Mouse (Mus musculus) heart, embryonic 10.5 days (tissue): ENCODE data around the gene Gm20388. TPM values are rescaled to one million over a fixed set of nuclear protein-coding genes. Genes with fewer than 3 reads are reported as not detected.
A peak's percentile ranks its signal among the peaks of the same experiment; 100 is the strongest.
"Not testable (repeated sequence)": the region's sequence is repeated elsewhere in the genome, so short reads cannot be mapped to it uniquely, and the experiment has no call there.

Source experiments
- DNase-seq: peaks from one replicate; pipeline ENCODE4 v3.0.0-alpha.2; 2017; ENCODE audit warnings: low spot score
- H3K27ac ChIP-seq: fragments of 300-500 bp; sonication (generic); 2 replicates; pipeline ENCODE4 v1.5.1; 2016; ENCODE audit warnings: mild to moderate bottlenecking
- H3K27me3 ChIP-seq: fragments of 300-500 bp; sonication (generic); 2 replicates; pipeline ENCODE4 v1.6.1; 2016; ENCODE audit warnings: mild to moderate bottlenecking; ENCODE audit not compliant: poor library complexity, insufficient read depth, severe bottlenecking
- H3K36me3 ChIP-seq: fragments of 300-500 bp; sonication (generic); 2 replicates; pipeline ENCODE4 v1.6.1; 2016; ENCODE audit warnings: mild to moderate bottlenecking, moderate library complexity
- H3K4me1 ChIP-seq: fragments of 300-500 bp; sonication (generic); 2 replicates; pipeline ENCODE4 v1.6.1; 2016; ENCODE audit warnings: mild to moderate bottlenecking
- H3K4me3 ChIP-seq: fragments of 300-500 bp; sonication (generic); 2 replicates; pipeline ENCODE4 v1.5.1; 2016; ENCODE audit warnings: mild to moderate bottlenecking, moderate library complexity
- H3K9me3 ChIP-seq: fragments of 300-500 bp; sonication (generic); 2 replicates; pipeline ENCODE4 v1.6.1; 2016; ENCODE audit warnings: mild to moderate bottlenecking, moderate library complexity
- WGBS: fragments of 180-500 bp; shearing (Covaris S2); methylation state at CpG from one replicate; pipeline ENCODE4 v1.1.7; 2016; 5-methylcytosine and 5-hydroxymethylcytosine counted together
- polyA plus RNA-seq: library from polyadenylated mRNA; unstranded; fragments of >200 nt; fragmentation: Nextera tagmentation; extraction: Ambion mirVana; gene quantifications from 2 replicates; pipeline ENCODE4 v1.2.1, GENCODE M21; 2016

Gm20388 gene
- polyA plus RNA-seq, 1 experiment from 2014 or later = 4.5 TPM

GRCm38 (mm10) chr8:123422056-123422780, 3511.6 kb downstream of the Gm20388 start:
- no peak for DNase-seq
- H3K27me3 ChIP-seq = peaks cover 16% of the 10 kb centered on the region; the same call in 1 of the 2 replicates

GRCm38 (mm10) chr8:123422781-123423159, 3512.1 kb downstream of the Gm20388 start:
- Histone ChIP-seq H3K9me3 (peaks cover 13% of the 10 kb centered on the region), H3K4me1 (0 out of 2 replicates have a peak, but pooled peaks cover 8% of the 10 kb centered on the region), H3K36me3 (no peaks in the 10 kb centered on the region), H3K27ac (no peak overlapping the region), H3K4me3 (no peak overlapping the region), H3K27me3 (peaks cover 16% of the 10 kb centered on the region; the same call in 1 of the 2 replicates)
- 11% methylated on average over 3 of the region's 3 CpGs for WGBS
- no peak for DNase-seq

More at GRCm38 (mm10) chr8:123422056-123422780, 3511.6 kb downstream of the Gm20388 start:
- H3K9me3 ChIP-seq = peaks cover 7% of the 10 kb centered on the region
- no peaks in the 10 kb centered on the region for H3K36me3 ChIP-seq
- H3K27ac ChIP-seq = 0 out of 2 replicates have a peak overlapping the region, but pooled peaks have one; percentile 13
- H3K4me1 ChIP-seq = 0 out of 2 replicates have a peak, but pooled peaks cover 8% of the 10 kb centered on the region
- peak overlapping the region; percentile 50 for H3K4me3 ChIP-seq
- WGBS = 7% methylated on average over 17 of the region's 17 CpGs

DNA sequence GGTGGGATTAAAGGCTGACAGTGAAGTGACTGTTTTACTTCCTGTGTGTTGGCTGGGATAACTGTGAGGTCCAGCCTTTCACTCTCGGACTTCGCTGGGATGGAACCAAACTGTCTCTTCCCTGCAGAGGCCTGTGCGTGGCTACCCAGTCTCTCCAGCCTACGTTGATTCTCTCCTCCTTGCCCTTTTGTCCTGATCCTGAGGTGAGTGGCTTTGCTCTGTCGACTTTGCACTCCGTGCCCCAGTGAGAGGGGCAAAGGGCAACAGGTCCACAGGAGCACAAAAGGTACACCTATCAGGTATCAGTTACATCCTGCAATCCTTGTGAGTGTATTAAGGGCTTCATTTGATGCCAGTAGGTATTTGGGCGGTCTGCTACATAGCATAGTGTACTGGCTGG, 3512.8 kb downstream of the Gm20388 start, which contains the start of gene Def8:
Def8 (plus strand) TSS at position 87 of the 400 bp plus-strand sequence.
- 0 out of 2 replicates have a peak within 1 kb of the TSS, but pooled peaks have one; percentile 13 for H3K27ac ChIP-seq
- no peak for DNase-seq
- H3K36me3 ChIP-seq = no peaks in the 10 kb centered on the region
- 0 out of 2 replicates have a peak, but pooled peaks cover 8% of the 10 kb centered on the region for H3K4me1 ChIP-seq
- peaks cover 16% of the 10 kb centered on the region; the same call in 1 of the 2 replicates for H3K27me3 ChIP-seq
- H3K9me3 ChIP-seq = peaks cover 19% of the 10 kb centered on the region
- 75% methylated on average over 7 of the region's 7 CpGs for WGBS
- peak within 1 kb of the TSS; percentile 50 for H3K4me3 ChIP-seq

GRCm38 (mm10) chr8:123426511-123427509, 3516.2 kb downstream of the Gm20388 start:
- no peak overlapping the region for H3K27ac ChIP-seq
- no peaks in the 10 kb centered on the region for H3K27me3 ChIP-seq
- 0 out of 2 replicates have a peak, but pooled peaks cover 8% of the 10 kb centered on the region for H3K4me1 ChIP-seq
- peaks cover 37% of the 10 kb centered on the region for H3K9me3 ChIP-seq
- H3K36me3 ChIP-seq = no peaks in the 10 kb centered on the region
- DNase-seq = no peak
- no peak overlapping the region for H3K4me3 ChIP-seq
- WGBS = 93% methylated on average over 27 of the region's 27 CpGs

DNA sequence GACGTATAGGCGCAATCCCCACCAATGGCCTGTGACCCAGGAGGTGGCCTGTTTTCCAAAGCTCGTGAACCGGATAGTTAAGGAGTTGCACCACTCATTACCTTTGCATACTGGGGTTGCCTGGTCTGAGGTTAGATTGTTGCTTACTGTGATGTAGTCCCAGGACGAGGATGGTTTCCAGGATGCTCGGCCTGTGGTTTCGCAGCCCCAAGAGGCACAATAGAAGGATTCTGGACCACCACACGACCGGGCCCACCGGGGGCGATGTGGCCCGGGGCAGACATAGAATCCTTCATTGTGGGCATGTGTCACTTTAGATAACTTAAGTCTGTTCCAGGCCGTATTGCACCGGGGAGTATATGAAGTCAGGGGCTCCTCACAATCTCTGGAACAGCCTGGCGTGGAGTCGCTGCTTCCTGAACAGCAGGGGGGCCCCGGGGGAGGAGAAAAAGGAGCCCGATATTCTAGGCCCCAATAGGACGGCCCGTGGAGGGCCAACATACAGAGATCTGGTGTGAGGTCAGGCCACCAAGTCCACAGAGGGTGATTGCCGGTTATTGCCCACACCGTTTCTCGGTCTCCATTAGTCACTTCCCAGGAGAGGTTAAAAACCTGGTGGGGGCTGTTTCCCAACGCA, 3517.1 kb downstream of the Gm20388 start:
- Histone ChIP-seq H3K27me3 (no peaks in the 10 kb centered on the region), H3K9me3 (peaks cover 45% of the 10 kb centered on the region), H3K36me3 (no peaks in the 10 kb centered on the region), H3K4me3 (no peak overlapping the region), H3K27ac (no peak overlapping the region), H3K4me1 (no peaks in the 10 kb centered on the region)
- no peak for DNase-seq
- WGBS = 93% methylated on average over 24 of the region's 24 CpGs

DNA sequence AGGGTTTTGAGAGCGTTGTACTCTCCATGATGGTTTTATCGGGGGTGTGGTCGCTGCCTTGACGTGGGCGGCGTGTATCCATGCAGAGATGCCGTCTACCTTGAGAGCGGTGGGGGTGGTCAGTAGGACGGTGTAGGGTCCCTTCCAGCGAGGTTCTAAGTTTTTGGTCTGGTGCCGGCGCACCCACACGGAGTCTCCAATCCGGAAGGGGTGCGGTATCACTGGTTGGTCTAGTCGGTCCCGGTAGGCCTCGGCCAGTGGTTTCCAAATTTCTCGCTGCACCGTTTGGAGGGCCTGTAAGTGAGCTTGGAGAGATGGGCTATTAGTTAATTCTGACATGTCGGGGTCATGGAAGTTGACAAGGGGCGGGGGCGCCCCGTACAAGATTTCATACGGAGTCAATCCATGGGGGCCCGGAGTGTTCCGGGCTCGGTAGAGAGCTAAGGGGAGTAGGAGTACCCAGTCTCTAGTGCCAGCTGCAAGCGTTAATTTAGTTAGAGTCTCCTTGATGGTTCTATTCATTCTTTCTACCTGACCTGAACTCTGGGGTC, 3517.8 kb downstream of the Gm20388 start:
- Histone ChIP-seq H3K27me3 (no peaks in the 10 kb centered on the region), H3K4me1 (no peaks in the 10 kb centered on the region), H3K9me3 (peaks cover 49% of the 10 kb centered on the region), H3K4me3 (no peak overlapping the region), H3K36me3 (no peaks in the 10 kb centered on the region), H3K27ac (no peak overlapping the region)
- DNase-seq = no peak
- WGBS = 96% methylated on average over 29 of the region's 29 CpGs

DNA sequence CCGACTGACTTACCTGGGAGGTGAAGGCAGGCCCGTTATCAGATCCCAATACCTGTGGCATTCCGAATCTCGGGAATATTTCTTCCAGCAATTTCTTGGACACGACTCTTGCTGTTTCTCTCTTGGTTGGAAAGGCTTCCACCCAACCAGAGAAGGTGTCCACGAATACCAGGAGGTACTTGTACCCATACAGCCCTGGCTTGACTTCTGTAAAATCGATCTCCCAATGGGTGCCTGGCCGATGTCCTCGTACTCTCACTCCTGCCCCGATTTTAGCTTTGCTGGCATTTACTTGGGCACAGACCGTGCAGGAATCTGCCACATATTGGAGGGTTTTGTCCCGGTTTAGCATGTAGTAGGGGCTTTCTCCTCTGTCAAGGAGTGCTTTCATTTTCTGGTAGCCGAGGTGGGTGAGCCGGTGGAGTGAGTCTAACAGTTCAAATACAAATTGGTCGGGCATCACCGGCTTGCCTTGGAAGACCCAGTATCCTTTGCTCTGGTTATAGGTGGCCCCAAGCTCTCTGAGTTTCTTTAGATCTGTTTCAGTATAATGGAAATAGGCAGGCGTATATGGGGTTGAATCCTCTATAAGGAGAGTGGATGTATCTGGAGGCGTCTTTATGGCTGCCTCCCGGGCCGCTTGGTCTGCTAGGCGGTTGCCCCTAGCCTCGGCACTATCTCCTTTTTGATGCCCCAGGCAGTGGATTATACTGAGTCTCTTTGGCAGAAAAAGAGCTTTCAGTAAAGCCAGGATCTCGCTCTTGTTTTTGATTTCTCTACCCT, 3518.5 kb downstream of the Gm20388 start:
- WGBS = 92% methylated on average over 23 of the region's 23 CpGs
- Histone ChIP-seq H3K27me3 (no peaks in the 10 kb centered on the region), H3K36me3 (no peaks in the 10 kb centered on the region), H3K9me3 (peaks cover 52% of the 10 kb centered on the region), H3K4me3 (no peak overlapping the region), H3K4me1 (no peaks in the 10 kb centered on the region), H3K27ac (no peak overlapping the region)
- DNase-seq = no peak

GRCm38 (mm10) chr8:123429722-123430013, 3519.0 kb downstream of the Gm20388 start:
- not testable (repeated sequence) for H3K36me3 ChIP-seq, H3K27me3 ChIP-seq, DNase-seq, H3K4me1 ChIP-seq, H3K27ac ChIP-seq, H3K4me3 ChIP-seq
- 91% methylated on average over 15 of the region's 15 CpGs for WGBS
- H3K9me3 ChIP-seq = peaks cover 52% of the 10 kb centered on the region

- not testable (repeated sequence) for H3K36me3 ChIP-seq, H3K4me1 ChIP-seq, H3K4me3 ChIP-seq, DNase-seq, H3K27me3 ChIP-seq, H3K27ac ChIP-seq
- peaks cover 55% of the 10 kb centered on the region for H3K9me3 ChIP-seq
- WGBS = 87% methylated on average over 8 of the region's 8 CpGs
Measured at GRCm38 (mm10) chr8:123430936-123431335, 3520.3 kb downstream of the Gm20388 start.

DNA sequence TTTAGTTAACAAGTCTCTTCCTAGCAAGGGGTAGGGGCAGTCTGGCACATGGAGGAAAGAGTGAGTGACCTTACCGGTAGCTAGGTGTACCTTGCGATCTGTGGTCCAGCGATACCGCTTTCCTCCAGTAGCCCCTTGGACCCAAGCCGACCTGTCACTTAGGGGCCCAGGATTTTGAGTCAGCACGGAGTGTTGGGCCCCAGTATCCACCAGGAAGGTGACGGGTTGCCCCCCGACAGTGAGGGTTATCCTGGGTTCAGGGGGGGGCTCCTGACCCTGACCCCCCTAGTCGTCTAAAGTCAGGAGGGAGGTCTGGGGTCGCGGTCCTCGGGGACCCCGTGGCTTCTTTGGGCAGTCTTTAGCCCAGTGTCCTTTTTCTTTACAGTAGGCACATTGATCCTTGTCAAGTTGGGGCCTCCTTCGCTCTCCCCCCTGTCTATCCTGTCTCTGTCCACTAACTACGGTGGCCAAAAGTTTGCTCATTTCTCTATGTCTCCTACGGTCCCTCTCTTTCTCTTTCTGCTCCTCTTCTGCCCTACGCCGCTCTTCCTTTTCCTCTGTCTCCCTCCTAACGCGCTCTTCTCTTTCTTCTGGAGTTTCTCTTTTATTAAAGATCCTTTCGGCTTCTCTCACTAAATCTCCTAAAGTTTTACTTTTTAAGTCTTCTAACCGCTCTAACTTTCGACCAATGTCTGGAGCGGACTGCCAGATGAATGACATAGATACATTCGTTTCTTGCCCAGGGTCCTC, 3521.2 kb downstream of the Gm20388 start:
- no peak for DNase-seq
- H3K27ac ChIP-seq = no peak overlapping the region
- peaks cover 52% of the 10 kb centered on the region for H3K9me3 ChIP-seq
- no peak overlapping the region for H3K4me3 ChIP-seq
- no peaks in the 10 kb centered on the region for H3K4me1 ChIP-seq
- no peaks in the 10 kb centered on the region for H3K36me3 ChIP-seq
- 92% methylated on average over 25 of the region's 25 CpGs for WGBS
- H3K27me3 ChIP-seq = no peaks in the 10 kb centered on the region

DNA sequence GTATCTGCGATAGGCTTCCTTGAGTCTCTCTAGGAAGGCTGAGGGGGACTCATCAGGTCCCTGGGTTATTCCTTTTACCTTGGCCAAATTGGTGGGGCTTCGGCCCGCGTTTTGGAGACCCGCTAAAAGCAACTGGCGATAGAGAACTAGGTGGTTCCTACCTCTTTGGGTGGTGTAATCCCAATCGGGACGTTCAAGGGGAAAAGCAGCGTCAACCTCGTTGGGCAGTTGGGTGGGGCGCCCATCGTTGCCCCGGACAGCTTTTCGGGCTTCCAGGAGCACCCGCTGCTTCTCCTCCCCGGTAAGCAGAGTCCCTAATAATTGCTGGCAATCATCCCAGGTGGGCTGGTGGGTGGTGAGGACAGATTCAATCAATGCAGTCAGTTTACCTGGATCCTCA, 3521.7 kb downstream of the Gm20388 start:
- peaks cover 47% of the 10 kb centered on the region for H3K9me3 ChIP-seq
- WGBS = 91% methylated on average over 16 of the region's 16 CpGs

More for the DNA sequence above, 3521.7 kb downstream of the Gm20388 start:
- no peaks in the 10 kb centered on the region for H3K27me3 ChIP-seq
- no peak overlapping the region for H3K27ac ChIP-seq
- no peak overlapping the region for H3K4me3 ChIP-seq
- H3K36me3 ChIP-seq = no peaks in the 10 kb centered on the region
- DNase-seq = no peak
- H3K4me1 ChIP-seq = no peaks in the 10 kb centered on the region
